Mouse (Mus musculus) CH12.LX (cell line): ENCODE measurements at regions not wholly inside any gene's neighbourhood (a gene's known extent, or its start where the extent isn't known, plus 50 kb on each side); places are given as distances from the start of the nearest gene placed in this dataset.

Source experiments
- DNase-seq: peaks from one replicate; pipeline ENCODE4 v3.0.0-alpha.2; 2013; ENCODE audit errors: extremely low read depth
- H3K27ac ChIP-seq: 2 replicates; pipeline ENCODE4 v1.5.1; 2012; ENCODE audit warnings: low read depth, mild to moderate bottlenecking, control low read depth, moderate library complexity; ENCODE audit not compliant: insufficient read depth
- H3K27me3 ChIP-seq: replicated peaks from 2 replicates; pipeline ENCODE3; 2012; ENCODE audit warnings: inconsistent platforms
- H3K36me3 ChIP-seq, 2 experiments: replicated peaks in 1 of 2; 2 replicates each; pipeline versions ENCODE3 to v1.6.1; 2012; ENCODE audit warnings: inconsistent platforms in 1 of 2, low read length in 1 of 2, mild to moderate bottlenecking in 1 of 2, mixed read lengths in 1 of 2, moderate library complexity in 1 of 2; ENCODE audit not compliant: control insufficient read depth in 1 of 2, insufficient read depth in 1 of 2
- H3K4me1 ChIP-seq, 2 experiments: 2 replicates each; pipeline ENCODE4 v1.6.1; 2012; ENCODE audit warnings: inconsistent platforms in 1 of 2, moderate library complexity in 1 of 2; ENCODE audit not compliant: insufficient read depth in 2 of 2, control insufficient read depth in 1 of 2
- H3K4me2 ChIP-seq: 2 replicates; pipeline ENCODE4 v1.6.1; 2012; ENCODE audit warnings: low read depth, mild to moderate bottlenecking, control low read depth; ENCODE audit not compliant: poor library complexity, insufficient read depth, severe bottlenecking
- H3K4me3 ChIP-seq, 3 experiments: fragments of 150-350 bp in 1 of 3; sonication (generic) in 1 of 3; replicated peaks in 1 of 3; 2 replicates each; pipeline versions ENCODE3 to v1.5.1; 2011 to 2012; ENCODE audit warnings: low read depth in 2 of 3, low read length in 2 of 3, mild to moderate bottlenecking in 2 of 3, moderate library complexity in 2 of 3, control low read depth in 1 of 3, improper control_type of control experiment in 1 of 3, inconsistent platforms in 1 of 3, mixed read lengths in 1 of 3; ENCODE audit not compliant: poor library complexity in 1 of 3
- H3K79me2 ChIP-seq: replicated peaks from 2 replicates; pipeline ENCODE4 v1.6.1; 2012; ENCODE audit warnings: mild to moderate bottlenecking, moderate library complexity; ENCODE audit not compliant: control insufficient read depth, poor library complexity, insufficient read depth, severe bottlenecking; ENCODE audit errors: extremely low read depth
- H3K9ac ChIP-seq: 2 replicates; pipeline ENCODE4 v1.6.1; 2012; ENCODE audit warnings: low read depth, mild to moderate bottlenecking, control low read depth, moderate library complexity; ENCODE audit not compliant: insufficient read depth
- H3K9me3 ChIP-seq: replicated peaks from 2 replicates; pipeline ENCODE3; 2012; ENCODE audit warnings: low read length, inconsistent platforms, mixed read lengths
- BHLHE40 ChIP-seq: IDR thresholded peaks from 2 replicates; pipeline ENCODE4 v1.6.1; 2011; ENCODE audit warnings: mild to moderate bottlenecking, low read depth, low read length, improper control_type of control experiment
- CTCF ChIP-seq, 2 experiments: IDR thresholded peaks in 1 of 2; conservative IDR thresholded peaks in 1 of 2; 2 replicates each; pipeline ENCODE4 v1.5.1; 2011 to 2012; ENCODE audit warnings: low read depth in 2 of 2, low read length in 2 of 2, improper control_type of control experiment in 1 of 2, inconsistent platforms in 1 of 2, mild to moderate bottlenecking in 1 of 2, moderate library complexity in 1 of 2
- ELF1 ChIP-seq: IDR thresholded peaks from 2 replicates; pipeline ENCODE4 v1.6.1; 2014; ENCODE audit warnings: low read depth, mild to moderate bottlenecking, inconsistent platforms, low read length, improper control_type of control experiment
- ETS1 ChIP-seq: conservative IDR thresholded peaks from 2 replicates; pipeline ENCODE4 v1.6.1; 2012; ENCODE audit warnings: low read depth, mild to moderate bottlenecking, inconsistent platforms, low read length, improper control_type of control experiment, moderate library complexity
- GABPA ChIP-seq: IDR thresholded peaks from 2 replicates; pipeline ENCODE4 v1.6.1; 2012; ENCODE audit warnings: low read depth, low read length, improper control_type of control experiment, inconsistent platforms; ENCODE audit not compliant: insufficient replicate concordance
- HCFC1 ChIP-seq: IDR thresholded peaks from 2 replicates; pipeline ENCODE4 v1.6.1; 2012; ENCODE audit warnings: low read depth, mild to moderate bottlenecking, inconsistent platforms, low read length, improper control_type of control experiment
- IRF4 ChIP-seq: IDR thresholded peaks from 2 replicates; pipeline ENCODE4 v1.6.1; 2014; ENCODE audit warnings: low read depth, mild to moderate bottlenecking, inconsistent platforms, low read length, improper control_type of control experiment
- JUN ChIP-seq: IDR thresholded peaks from 2 replicates; pipeline ENCODE4 v1.6.1; 2011; ENCODE audit warnings: low read depth, mild to moderate bottlenecking, low read length, improper control_type of control experiment, moderate library complexity; ENCODE audit not compliant: insufficient read depth
- MAFK ChIP-seq: IDR thresholded peaks from 2 replicates; pipeline ENCODE4 v1.6.1; 2011; ENCODE audit warnings: low read length, improper control_type of control experiment; ENCODE audit not compliant: insufficient replicate concordance
- MAX ChIP-seq: IDR thresholded peaks from 2 replicates; pipeline ENCODE4 v1.6.1; 2011; ENCODE audit warnings: low read length, improper control_type of control experiment
- MXI1 ChIP-seq: IDR thresholded peaks from 2 replicates; pipeline ENCODE4 v1.6.1; 2011; ENCODE audit warnings: mild to moderate bottlenecking, low read depth, low read length, improper control_type of control experiment
- MYC ChIP-seq: IDR thresholded peaks from 2 replicates; pipeline ENCODE4 v1.6.1; 2011; ENCODE audit warnings: low read depth, mild to moderate bottlenecking, improper control_type of control experiment, low read length
- NRF1 ChIP-seq: IDR thresholded peaks from 2 replicates; pipeline ENCODE4 v1.6.1; 2014; ENCODE audit warnings: low read depth, mild to moderate bottlenecking, inconsistent platforms, low read length, improper control_type of control experiment, moderate library complexity
- PAX5 ChIP-seq: IDR thresholded peaks from 2 replicates; pipeline ENCODE4 v1.6.1; 2012; ENCODE audit warnings: low read length, inconsistent platforms, mixed read lengths
- POLR2A ChIP-seq: IDR thresholded peaks from 2 replicates; pipeline ENCODE4 v1.6.1; 2011; ENCODE audit warnings: low read depth, mild to moderate bottlenecking, improper control_type of control experiment, low read length
- SIN3A ChIP-seq: IDR thresholded peaks from 2 replicates; pipeline ENCODE4 v1.6.1; 2012; ENCODE audit warnings: low read length, improper control_type of control experiment, inconsistent platforms
- TBP ChIP-seq: conservative IDR thresholded peaks from 2 replicates; pipeline ENCODE4 v1.6.1; 2011; ENCODE audit warnings: low read depth, low read length, improper control_type of control experiment
- USF1 ChIP-seq: IDR thresholded peaks from 2 replicates; pipeline ENCODE4 v1.6.1; 2014; ENCODE audit warnings: low read depth, mild to moderate bottlenecking, inconsistent platforms, low read length, improper control_type of control experiment
- USF2 ChIP-seq: conservative IDR thresholded peaks from 2 replicates; pipeline ENCODE4 v1.6.1; 2011; ENCODE audit warnings: low read depth, low read length, improper control_type of control experiment
- ZKSCAN1 ChIP-seq: IDR thresholded peaks from 2 replicates; pipeline ENCODE4 v1.6.1; 2012; ENCODE audit warnings: low read depth, inconsistent platforms, low read length, improper control_type of control experiment, borderline replicate concordance
- ZMIZ1 ChIP-seq: IDR thresholded peaks from 2 replicates; pipeline ENCODE4 v1.6.1; 2012; ENCODE audit warnings: low read depth, mild to moderate bottlenecking, inconsistent platforms, low read length, improper control_type of control experiment
- ZNF384 ChIP-seq: IDR thresholded peaks from 2 replicates; pipeline ENCODE4 v1.6.1; 2012; ENCODE audit warnings: low read depth, low read length, improper control_type of control experiment, inconsistent platforms
- dilution Hi-C: fragments of 300-500 bp; cut with MboI; formaldehyde crosslinking; loops from 2 replicates; pipeline ENCODE4 v1.14.3; 2020; ENCODE audit warnings: low sequenced_read_pairs; ENCODE audit not compliant: extremely low pct_unique_long_range_greater_than_20kb, extremely low pct_ligation_motif_present
- in situ Hi-C: fragments of 300-500 bp; cut with MboI; formaldehyde crosslinking; loops from 3 replicates; pipeline ENCODE4 v1.14.3; 2019; ENCODE audit warnings: low sequenced_read_pairs, low pct_ligation_motif_present, low pct_unique_long_range_greater_than_20kb, mixed read lengths

GRCm38 (mm10) chr4:47725005-47725340, 250.5 kb downstream of the Sec61b start:
- TF ChIP-seq MAX (no peak), USF1 (no peak), PAX5 (no peak), BHLHE40 (no peak), CTCF (conservative IDR thresholded peaks at IDR 0.05 in 1 of 2, IDR thresholded peaks at IDR 0.05 in 1 of 2; ENCODE audit: low read depth in 2 of 2, low read length in 2 of 2) (no peak), JUN (no peak), ZNF384 (no peak), MAFK (no peak), GABPA (no peak), TBP (no peak)
- TF ChIP-seq, all 38 proteins: peak for 0
- Histone ChIP-seq H3K27ac (no peak overlapping the region), H3K27me3 (no peaks in the 10 kb centered on the region), H3K4me2 (no peak overlapping the region), H3K9me3 (no peaks in the 10 kb centered on the region), H3K79me2 (no peaks in the 10 kb centered on the region), H3K36me3 (no peaks in the 10 kb centered on the region), H3K4me1 (no peaks in the 10 kb centered on the region; a peak in 1 of 4 replicates), H3K4me3 (no peak overlapping the region), H3K9ac (no peak overlapping the region)
- dilution Hi-C loops (no loop called here), in situ Hi-C loops (no loop called here)
- no peak for DNase-seq

- H3K36me3 ChIP-seq: no peaks in the 10 kb centered on the region
These were observed 272.2 kb downstream of the Sec61b start for GRCm38 (mm10) chr4:47746498-47747190.

More at GRCm38 (mm10) chr4:47746498-47747190, 272.2 kb downstream of the Sec61b start:
- no peak overlapping the region for H3K9ac ChIP-seq
- peak; percentile 90 for DNase-seq
- in situ Hi-C loops: no loop called here
- no peak for TF ChIP-seq ZMIZ1
- peak; percentile 84 for TF ChIP-seq ELF1
- peak; percentile 28; the same call in 1 of the 2 replicates for TF ChIP-seq ETS1
- TF ChIP-seq USF1: peak; percentile 39
- peak; percentile 69; the same call in 1 of the 2 replicates for TF ChIP-seq BHLHE40
- TF ChIP-seq IRF4: 0 out of 2 replicates have a peak, but pooled peaks have one; percentile 20
- no peak for TF ChIP-seq GABPA
- no peak for TF ChIP-seq ZKSCAN1
- TF ChIP-seq TBP: no peak
- TF ChIP-seq MAX: no peak
- no peak for TF ChIP-seq POLR2A
- 0 out of 2 replicates have a peak, but pooled peaks have one; percentile 26 for TF ChIP-seq HCFC1
- no peak for TF ChIP-seq USF2
- TF ChIP-seq NRF1: peak; percentile 65
- 0 out of 2 replicates have a peak, but pooled peaks have one; percentile 18 for TF ChIP-seq SIN3A
- no peak for TF ChIP-seq MYC
- no peak for TF ChIP-seq CTCF (conservative IDR thresholded peaks at IDR 0.05 in 1 of 2, IDR thresholded peaks at IDR 0.05 in 1 of 2; ENCODE audit: low read depth in 2 of 2, low read length in 2 of 2)
- TF ChIP-seq MXI1: no peak
- peak overlapping the region in 1 of 3 experiments; percentile 29 for H3K4me3 ChIP-seq
- dilution Hi-C loops: no loop called here
- H3K27ac ChIP-seq: peak overlapping the region; percentile 50
- H3K27me3 ChIP-seq: no peaks in the 10 kb centered on the region
- peaks cover 8 to 41% of the 10 kb centered on the region in 2 experiments for H3K4me1 ChIP-seq
- no peaks in the 10 kb centered on the region for H3K9me3 ChIP-seq
- H3K79me2 ChIP-seq: no peaks in the 10 kb centered on the region
- peak overlapping the region; percentile 29; the same call in 1 of the 2 replicates for H3K4me2 ChIP-seq
